Mouse (Mus musculus): ENCODE results near the gene Gm49601. TPM values are rescaled to one million over a fixed set of nuclear protein-coding genes. Genes with fewer than 3 reads are reported as not detected.

Gm49601 gene
- polyA plus RNA-seq, 1 experiment, result 112 TPM

DNA sequence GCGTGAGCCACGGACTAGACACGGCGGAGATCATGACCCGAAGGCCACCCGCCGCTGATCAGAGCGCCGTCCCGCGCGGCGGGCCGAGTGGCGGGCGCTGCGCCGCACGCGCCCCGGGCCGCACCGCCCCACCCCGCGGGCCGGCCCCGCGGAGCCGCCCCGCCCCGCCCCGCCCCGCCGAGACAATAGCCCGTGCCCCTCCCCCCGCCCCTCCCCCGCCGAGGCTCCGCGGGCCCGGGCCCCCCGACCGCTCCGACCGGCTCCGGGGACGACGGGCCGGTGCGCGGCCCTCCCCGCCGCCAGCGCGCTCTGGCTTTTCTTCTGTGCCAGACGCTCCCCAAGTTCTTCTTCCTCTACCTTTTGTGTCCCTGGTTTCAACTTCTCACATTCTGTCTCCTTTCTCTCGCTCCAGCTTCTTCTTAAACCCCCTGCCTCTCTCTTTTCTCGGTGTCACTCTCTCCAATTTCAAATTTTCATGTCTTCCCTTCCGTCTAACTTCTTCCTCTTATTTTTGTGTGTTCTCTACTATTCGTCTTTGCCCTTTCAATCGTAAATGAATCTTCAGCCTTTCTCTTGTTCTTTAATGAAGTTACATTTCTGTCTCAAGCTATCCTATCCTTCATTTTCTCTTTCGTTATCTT, 39.2 kb downstream of the Gm49601 start:
- no peak for TF ChIP-seq POLR2A (IDR thresholded peaks at IDR 0.05; ENCODE audit: borderline replicate concordance, extremely low read depth, insufficient read depth, insufficient read length, poor library complexity, severe bottlenecking)
- no peak for TF ChIP-seq CTCF (IDR thresholded peaks at IDR 0.05; ENCODE audit: borderline replicate concordance, extremely low read depth, insufficient read depth, insufficient read length)

DNA sequence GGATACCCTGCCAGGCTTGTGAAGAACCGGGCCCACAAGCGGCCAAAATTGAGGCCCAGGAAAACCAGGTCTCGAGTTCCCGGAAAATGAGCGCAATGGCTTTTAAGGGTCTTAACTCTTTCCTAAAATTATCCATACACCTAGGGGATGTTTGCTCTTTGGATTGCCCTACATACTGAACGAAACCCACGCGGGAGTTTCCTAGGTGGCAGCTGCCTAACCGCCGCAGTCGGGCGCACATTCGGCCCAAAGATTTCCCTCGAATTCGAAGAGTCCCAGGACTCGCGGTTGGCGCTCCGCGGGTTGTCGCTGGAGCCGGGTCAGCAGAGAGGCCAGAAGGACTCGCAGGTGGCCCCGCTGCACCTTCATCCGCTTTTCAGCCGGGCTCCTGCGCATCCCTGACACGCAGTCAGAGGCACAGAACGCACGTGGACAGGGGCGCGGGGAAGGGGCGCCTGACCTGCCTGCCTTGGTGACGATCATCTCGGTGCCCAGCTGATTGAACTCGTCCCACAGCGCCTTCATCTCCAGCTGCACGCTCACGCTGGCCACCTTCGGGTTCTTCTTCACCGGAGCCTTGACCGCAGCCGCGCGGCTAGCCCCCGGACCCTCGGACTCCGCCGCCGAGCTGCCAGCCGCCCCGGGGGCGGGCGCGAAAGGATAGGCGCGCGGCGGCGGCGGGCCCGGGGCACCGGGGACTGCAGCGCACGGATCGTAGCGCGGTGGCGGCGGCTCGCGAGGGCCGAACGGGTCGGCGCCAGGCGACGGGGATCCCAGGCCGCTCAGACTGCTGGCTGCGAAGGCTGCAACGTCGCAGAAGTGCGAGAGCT, 39.9 kb downstream of the Gm49601 start:
- DNase-seq (ENCODE audit: low read depth), result no peak
- TF ChIP-seq CTCF (IDR thresholded peaks at IDR 0.05; ENCODE audit: borderline replicate concordance, extremely low read depth, insufficient read depth, insufficient read length), result no peak
- TF ChIP-seq POLR2A (IDR thresholded peaks at IDR 0.05; ENCODE audit: borderline replicate concordance, extremely low read depth, insufficient read depth, insufficient read length, poor library complexity, severe bottlenecking), result no peak

More for the DNA sequence above, 39.2 kb downstream of the Gm49601 start:
- DNase-seq (ENCODE audit: low read depth), result no peak

DNA sequence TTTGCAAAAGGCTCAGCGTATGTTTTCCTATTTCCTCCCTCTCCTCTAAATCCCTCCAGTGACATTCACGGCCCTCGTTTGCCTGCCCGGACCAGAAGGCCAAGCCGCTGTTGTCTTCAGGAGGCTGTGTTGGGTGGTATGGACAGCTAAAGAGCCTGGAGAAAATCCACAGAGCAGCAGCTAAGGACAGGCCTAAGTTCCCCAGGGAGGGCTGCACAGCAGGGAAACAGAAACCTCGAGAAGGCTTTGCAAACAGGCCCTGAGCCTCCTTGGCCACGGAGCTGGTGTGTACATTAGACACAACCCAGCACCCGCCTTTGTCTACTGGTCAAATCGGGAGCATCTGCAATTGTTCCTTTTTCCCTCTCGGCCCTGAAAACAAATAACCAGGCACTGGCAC, 40.6 kb downstream of the Gm49601 start:
- no peak for DNase-seq (ENCODE audit: low read depth)
- TF ChIP-seq POLR2A (IDR thresholded peaks at IDR 0.05; ENCODE audit: borderline replicate concordance, extremely low read depth, insufficient read depth, insufficient read length, poor library complexity, severe bottlenecking) (no peak), CTCF (IDR thresholded peaks at IDR 0.05; ENCODE audit: borderline replicate concordance, extremely low read depth, insufficient read depth, insufficient read length) (no peak)

DNA sequence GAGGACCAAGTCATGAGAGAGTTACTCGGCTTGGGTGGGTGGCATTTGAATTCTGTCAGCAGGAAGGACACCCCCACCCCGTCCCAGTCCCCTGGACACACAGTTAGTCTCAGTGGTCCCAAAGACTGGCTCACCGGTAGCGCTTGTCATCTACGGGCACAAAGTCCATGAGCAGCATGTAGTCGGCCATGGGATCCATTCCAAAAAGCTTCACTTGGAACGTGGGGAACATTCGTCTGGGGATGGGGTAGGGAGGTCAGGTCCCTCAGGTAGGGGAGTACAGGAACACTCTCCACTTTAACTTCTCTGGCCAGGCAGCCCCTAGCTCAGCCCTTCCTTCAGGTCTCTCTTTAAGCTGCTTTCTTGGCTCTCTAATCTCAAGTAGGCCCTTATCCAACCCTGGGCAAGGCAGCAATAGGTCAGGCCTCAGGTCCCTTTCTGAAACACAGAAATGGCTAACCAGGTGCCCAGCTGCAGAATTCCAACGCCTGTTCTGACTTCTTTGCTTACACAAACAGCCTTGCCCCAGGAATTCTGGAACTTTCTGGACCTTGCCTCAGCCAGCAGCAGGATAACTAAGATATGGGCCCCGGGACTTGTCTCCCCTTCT, 41.2 kb downstream of the Gm49601 start:
- TF ChIP-seq CTCF (IDR thresholded peaks at IDR 0.05; ENCODE audit: borderline replicate concordance, extremely low read depth, insufficient read depth, insufficient read length), result no peak
- TF ChIP-seq POLR2A (IDR thresholded peaks at IDR 0.05; ENCODE audit: borderline replicate concordance, extremely low read depth, insufficient read depth, insufficient read length, poor library complexity, severe bottlenecking), result no peak
- DNase-seq (ENCODE audit: low read depth), result no peak

DNA sequence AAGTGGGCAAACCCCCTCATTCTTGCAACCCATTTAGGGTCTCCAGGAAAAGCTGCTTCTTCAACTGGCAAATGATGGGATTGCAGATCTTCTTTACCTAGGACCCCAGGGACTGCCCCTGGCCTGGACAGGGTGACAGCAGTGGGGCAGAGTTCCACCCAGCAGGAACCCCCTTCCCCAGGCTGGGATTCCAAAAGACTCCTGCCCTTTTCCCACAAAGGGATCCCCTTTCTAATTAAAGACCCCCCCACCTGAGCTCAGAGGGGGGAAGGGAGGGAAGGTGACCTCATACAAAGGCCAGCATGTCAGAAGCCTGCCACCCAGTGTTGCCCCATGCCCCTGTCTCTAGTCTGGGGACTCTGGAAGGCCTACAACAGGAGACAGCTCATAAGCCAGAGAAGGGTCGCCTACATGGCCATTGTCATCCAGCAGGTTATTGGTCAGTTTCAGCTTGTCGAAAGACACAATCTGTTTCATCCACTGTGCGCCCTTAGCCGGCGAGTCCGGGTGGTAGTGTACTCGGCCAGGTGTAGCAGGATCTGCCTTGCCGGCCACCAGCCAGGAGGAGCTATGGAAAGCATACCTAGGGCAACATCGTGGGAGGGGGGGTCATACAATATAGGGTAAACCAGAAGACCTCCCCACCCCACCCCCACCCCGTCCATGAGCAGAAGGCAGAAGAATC, 42.4 kb downstream of the Gm49601 start:
- no peak for DNase-seq (ENCODE audit: low read depth)
- no peak for TF ChIP-seq CTCF (IDR thresholded peaks at IDR 0.05; ENCODE audit: borderline replicate concordance, extremely low read depth, insufficient read depth, insufficient read length)
- no peak for TF ChIP-seq POLR2A (IDR thresholded peaks at IDR 0.05; ENCODE audit: borderline replicate concordance, extremely low read depth, insufficient read depth, insufficient read length, poor library complexity, severe bottlenecking)

DNA sequence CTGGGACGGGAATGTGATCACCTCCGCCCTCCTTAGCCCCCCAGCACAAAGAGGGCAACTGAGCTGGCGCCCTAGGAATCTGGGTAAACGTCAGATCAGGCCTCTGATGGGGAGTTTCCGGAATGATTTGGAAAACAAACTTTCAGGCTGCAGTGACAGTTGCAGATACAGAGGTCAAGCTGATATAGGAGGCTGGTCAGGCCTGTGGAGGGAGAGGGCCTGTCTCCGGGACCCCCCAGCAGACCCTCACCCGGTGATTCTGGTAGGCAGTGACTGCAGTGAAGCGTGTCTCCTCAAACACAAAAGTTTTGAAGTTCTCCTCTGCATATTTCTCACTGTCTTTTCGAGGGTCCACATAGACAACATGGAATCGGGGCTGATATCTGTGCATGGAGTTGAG, 43.1 kb downstream of the Gm49601 start:
- TF ChIP-seq POLR2A (IDR thresholded peaks at IDR 0.05; ENCODE audit: borderline replicate concordance, extremely low read depth, insufficient read depth, insufficient read length, poor library complexity, severe bottlenecking) (no peak), CTCF (IDR thresholded peaks at IDR 0.05; ENCODE audit: borderline replicate concordance, extremely low read depth, insufficient read depth, insufficient read length) (no peak)
- DNase-seq (ENCODE audit: low read depth), result no peak

DNA sequence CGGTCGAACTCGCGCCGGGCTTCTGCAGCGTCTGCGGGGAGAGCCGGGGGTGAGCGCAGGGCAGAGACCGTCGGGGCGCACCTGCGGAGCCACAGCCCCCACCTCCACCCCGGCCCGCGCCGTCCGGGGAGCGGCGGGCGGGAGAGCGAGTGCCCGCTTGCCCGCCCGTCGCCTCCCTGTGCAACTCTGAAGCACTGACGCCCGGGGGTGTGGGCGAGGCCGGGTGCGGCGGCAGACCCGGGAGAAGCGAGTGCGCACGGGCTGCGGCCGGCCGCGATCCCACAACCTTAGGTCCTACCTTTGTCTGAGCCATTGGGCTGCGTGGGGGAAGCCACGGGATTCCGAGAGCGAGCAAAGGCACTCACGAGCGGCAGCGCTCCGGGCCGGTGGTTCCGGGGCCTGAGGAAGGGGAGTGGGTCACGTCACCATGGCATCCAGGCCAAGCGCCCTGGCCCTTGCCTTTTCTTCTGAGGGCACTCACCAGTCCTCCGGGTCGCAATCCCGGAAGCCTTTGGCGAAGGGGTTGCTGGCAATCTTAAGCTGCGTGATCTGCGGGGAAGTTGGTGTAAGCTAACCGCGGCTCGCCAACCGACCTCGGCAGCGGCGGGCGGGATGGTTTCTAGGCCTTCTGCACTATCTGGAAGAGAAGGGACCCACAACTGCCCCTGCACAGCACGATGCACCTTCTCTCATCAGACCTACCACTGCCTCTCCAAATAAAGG, 43.6 kb downstream of the Gm49601 start:
- DNase-seq (ENCODE audit: low read depth), result no peak
- TF ChIP-seq POLR2A (IDR thresholded peaks at IDR 0.05; ENCODE audit: borderline replicate concordance, extremely low read depth, insufficient read depth, insufficient read length, poor library complexity, severe bottlenecking), result no peak
- no peak for TF ChIP-seq CTCF (IDR thresholded peaks at IDR 0.05; ENCODE audit: borderline replicate concordance, extremely low read depth, insufficient read depth, insufficient read length)

DNA sequence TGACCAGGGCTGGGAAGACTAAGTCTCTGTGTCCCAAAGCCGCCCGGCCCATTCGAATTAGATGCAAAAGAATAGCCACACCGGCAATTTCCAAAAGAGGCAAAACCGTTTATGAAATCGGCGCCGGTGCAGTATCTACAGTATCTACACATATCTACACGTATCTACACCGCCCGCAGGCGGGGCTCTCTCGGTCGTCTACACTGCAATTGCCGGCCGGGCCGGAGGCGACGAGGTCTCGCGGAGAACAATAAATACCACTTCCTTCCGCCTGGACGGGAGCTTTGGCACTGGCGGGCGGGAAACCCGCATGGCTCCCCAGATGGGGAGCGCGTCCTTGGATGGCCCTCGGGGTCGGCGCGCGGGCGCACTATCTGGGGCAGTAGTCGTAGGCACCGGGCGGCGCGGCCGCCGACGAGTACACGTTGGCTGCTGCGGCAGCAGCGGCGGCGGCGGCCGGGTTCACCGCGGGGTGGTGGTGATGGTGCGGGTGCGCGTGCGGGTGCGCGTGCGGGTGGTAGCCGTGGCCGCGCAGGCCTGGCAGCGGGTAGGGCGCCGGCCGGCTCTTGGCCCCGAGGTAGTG, 44.5 kb downstream of the Gm49601 start:
- no peak for TF ChIP-seq POLR2A (IDR thresholded peaks at IDR 0.05; ENCODE audit: borderline replicate concordance, extremely low read depth, insufficient read depth, insufficient read length, poor library complexity, severe bottlenecking)
- TF ChIP-seq CTCF (IDR thresholded peaks at IDR 0.05; ENCODE audit: borderline replicate concordance, extremely low read depth, insufficient read depth, insufficient read length), result no peak
- no peak for DNase-seq (ENCODE audit: low read depth)

DNA sequence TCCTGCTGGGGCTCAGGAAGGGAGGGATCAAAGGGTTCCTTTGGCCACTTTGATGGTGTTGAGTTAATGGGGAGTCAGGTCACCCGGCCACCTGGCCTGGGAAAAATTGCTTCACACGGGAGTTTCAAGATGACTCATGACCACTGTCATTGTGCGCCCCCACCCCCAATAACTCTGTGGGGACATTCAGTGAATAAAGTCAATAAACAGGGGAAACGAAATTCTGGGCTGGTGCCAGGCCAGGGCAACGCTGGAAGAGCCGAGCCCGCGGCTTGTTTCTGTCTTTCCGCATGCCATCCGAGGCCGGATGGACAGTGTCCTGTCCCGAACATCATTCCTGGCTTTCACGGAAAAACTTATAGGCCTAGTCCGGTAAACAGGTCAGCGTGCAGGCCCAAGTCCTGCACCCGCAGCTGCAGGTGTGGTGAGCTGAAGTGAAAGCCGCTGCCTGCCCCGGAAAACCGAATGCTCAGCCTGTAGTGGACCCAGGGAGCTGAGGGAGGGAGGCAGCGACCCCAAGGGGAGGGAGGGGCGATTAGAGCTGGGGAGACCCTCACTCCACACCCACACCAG, 45.1 kb downstream of the Gm49601 start:
- no peak for TF ChIP-seq CTCF (IDR thresholded peaks at IDR 0.05; ENCODE audit: borderline replicate concordance, extremely low read depth, insufficient read depth, insufficient read length)
- TF ChIP-seq POLR2A (IDR thresholded peaks at IDR 0.05; ENCODE audit: borderline replicate concordance, extremely low read depth, insufficient read depth, insufficient read length, poor library complexity, severe bottlenecking), result no peak
- DNase-seq (ENCODE audit: low read depth), result no peak

DNA sequence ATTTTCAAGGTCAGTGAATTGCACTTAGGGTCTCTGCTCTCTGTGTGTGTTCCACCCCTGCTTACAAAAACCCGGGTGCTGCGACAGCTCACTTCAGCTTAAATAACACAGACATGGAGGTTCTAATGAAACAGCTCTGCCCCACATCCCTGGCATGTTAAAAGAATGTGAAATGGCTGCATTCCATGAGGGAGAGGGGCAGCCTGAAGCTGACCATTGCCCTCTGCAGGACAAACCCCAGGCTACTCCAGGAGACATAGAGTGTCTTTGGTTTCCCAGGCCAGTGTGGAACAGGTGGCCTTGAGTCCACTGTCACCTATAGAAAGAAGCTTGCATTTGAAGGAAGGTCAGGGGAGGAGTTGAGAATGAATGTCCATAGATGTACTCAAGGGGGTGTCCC, 45.8 kb downstream of the Gm49601 start:
- TF ChIP-seq POLR2A (IDR thresholded peaks at IDR 0.05; ENCODE audit: borderline replicate concordance, extremely low read depth, insufficient read depth, insufficient read length, poor library complexity, severe bottlenecking), result no peak
- no peak for TF ChIP-seq CTCF (IDR thresholded peaks at IDR 0.05; ENCODE audit: borderline replicate concordance, extremely low read depth, insufficient read depth, insufficient read length)
- no peak for DNase-seq (ENCODE audit: low read depth)
